Mouse (Mus musculus) adrenal gland, adult (tissue): ENCODE data around the gene Cd209e.
A peak's percentile ranks its signal among the peaks of the same experiment; 100 is the strongest.
"Not testable (repeated sequence)": the region's sequence is repeated elsewhere in the genome, so short reads cannot be mapped to it uniquely, and the experiment has no call there.

Experiments
- DNase-seq, 2 experiments: peaks; one replicate each; pipeline ENCODE4 v3.0.0; 2022 to 2023; ENCODE audit warnings: low spot score in 1 of 2; ENCODE audit not compliant: inconsistent age in 2 of 2

Cd209e gene

DNA sequence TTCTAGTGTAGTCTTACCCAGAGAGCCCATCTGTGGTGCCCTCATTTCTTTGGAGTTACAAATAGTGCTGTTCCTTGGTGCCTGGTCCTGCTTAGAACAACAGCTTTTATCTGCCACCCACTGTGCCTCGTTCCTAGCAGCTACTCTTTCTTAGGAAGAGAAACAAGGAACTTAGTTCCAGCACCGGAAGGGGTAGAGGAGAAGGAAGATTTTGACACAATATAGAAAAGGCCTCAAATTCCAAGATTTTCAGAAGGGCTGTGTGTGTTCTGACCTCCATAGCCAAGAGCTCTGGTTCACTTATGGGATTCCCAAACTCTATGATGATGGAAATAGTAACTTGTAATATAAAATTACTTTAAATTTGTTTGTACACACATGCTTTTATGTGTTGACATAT is at the start of gene Cd209e:
Gene Cd209e (minus strand): TSS at position 101 of the 400 bp plus-strand sequence.
- DNase-seq: no peak

DNA sequence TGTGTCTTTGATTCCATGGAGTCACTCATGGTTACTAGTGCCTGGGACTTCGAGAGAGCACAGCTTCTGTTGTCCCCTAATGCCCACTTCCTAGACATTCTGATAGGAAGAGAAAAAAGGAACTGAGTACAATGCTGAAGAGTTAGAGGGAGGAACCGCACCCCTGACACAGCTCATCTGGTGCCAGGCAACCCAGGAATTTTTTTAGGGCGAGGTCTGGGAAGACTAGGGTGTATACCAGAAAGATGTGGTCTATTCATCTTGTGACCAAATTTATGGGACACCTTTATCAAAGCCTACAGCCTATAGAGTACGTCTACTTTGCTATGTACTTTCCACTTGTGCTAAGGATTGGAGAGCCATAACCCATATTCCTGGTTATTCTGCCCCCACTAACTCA is 24.3 kb upstream of the Cd209e start, which contains the start of gene Cd209d:
Gene Cd209d (minus strand): TSS at position 101 of the 400 bp plus-strand sequence.
- no peak for DNase-seq

DNA sequence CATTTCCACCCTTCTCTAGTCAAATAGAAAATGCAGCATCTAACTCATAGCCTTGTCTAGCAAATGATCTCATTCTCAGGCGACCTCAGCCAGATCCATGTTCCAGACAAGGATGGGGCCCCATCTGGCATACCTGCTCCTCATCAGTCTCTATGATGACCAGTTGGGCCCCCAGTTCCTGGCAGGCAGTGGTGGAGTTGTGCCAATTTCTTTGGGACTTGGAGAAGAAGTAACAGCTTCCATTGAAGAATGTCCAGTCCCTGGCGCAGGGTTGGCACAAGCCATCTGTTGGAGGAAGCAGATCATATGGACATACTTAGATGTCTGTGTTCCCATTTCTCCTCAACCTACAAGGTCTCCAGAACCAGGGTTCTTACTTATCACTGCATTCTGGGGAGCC is 22.0 kb upstream of the Cd209e start:
- DNase-seq: no peak

DNA sequence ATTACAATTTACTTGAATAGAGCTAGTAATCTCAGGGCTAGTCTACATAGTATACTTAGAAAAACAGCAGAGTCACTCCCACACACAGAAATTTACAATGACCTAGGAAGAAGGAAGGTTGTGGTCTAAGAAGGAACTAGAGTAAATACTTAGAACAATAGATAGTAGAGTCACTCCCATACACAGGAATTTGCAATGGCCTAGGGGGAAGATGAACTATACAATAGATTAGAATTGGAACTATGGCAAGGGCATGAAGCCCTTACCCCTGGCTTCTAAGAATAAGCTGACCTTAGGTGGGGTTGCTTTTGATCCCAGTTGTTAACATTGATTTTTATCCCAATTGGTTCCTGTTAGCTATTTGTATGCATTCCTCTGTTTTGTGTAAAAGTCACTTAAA is 8.6 kb upstream of the Cd209e start:
- not testable (repeated sequence) for DNase-seq

DNA sequence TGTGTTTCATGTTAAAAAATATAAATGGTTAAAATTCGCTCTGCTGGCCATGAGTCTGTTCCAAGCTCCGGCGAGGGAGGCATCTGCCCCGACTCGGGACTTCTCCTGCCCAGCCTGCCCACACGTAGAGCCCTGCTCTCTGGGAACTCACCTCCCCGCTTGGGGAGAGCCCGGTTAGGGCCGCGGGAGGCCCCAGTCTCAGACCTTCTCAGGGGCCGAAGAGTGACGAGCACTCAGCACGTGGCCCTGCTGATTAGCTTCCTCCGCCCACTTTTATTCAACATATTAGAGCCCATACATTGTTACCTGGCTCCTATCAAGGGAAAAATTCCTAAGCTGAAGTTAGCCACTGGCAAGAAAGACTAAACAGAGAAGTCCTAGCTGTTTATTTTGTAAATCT is 51.0 kb downstream of the Cd209e start:
- peak; percentile 51 to 52 for DNase-seq
